Mouse (Mus musculus): ENCODE data around the gene Hoxd3. TPM values are rescaled to one million over a fixed set of nuclear protein-coding genes. Genes with fewer than 3 reads are reported as not detected.
A peak's percentile ranks its signal among the peaks of the same experiment; 100 is the strongest.

The Hoxd3 gene
- total RNA-seq, 2 experiments from 2014 or later, result not detected

Small RNA genes within 50 kb of the gene (microRNA-seq; reads per million reads assigned to microRNA genes)
- gene Gm44463 (not detected), gene Mir10b (52.3 reads per million, percentile 51 among the genes with 10 or more reads in this experiment)

Other genes with a start within 250 kb of the Hoxd3 start
- 10 to 100 TPM; 65.3 to 68.8 TPM for gene Lnpk, start 132.5 kb upstream of the Hoxd3 start, total RNA-seq (2021)
- gene Evx2, start 52.4 kb upstream of the Hoxd3 start, total RNA-seq (2021), result not detected
- gene Hoxd13, start 43.6 kb upstream of the Hoxd3 start, total RNA-seq (2021), result not detected
- gene Hoxd12, start 36.9 kb upstream of the Hoxd3 start, total RNA-seq (2021), result not detected
- gene Hoxd11, start 32.4 kb upstream of the Hoxd3 start, total RNA-seq (2021), result not detected
- not detected for gene Hoxd10, start 20.0 kb upstream of the Hoxd3 start, total RNA-seq (2021)
- not detected for gene Hoxd9, start 14.2 kb upstream of the Hoxd3 start, total RNA-seq (2021)
- gene Hoxd8, start 7.3 kb upstream of the Hoxd3 start, total RNA-seq (2021), result not detected
- gene Hoxd4, start within 50 bp of the Hoxd3 start, total RNA-seq (2021), result not detected
- gene Gm28230, start 14.8 kb downstream of the Hoxd3 start, total RNA-seq (2021), result not detected
- gene Hoxd1, start 51.1 kb downstream of the Hoxd3 start, total RNA-seq (2021), result under 1 TPM in 1 of 2 experiments, not detected in 1; 0.24 TPM
- 10 to 100 TPM; 60.3 to 61.6 TPM for gene Mtx2, start 113.9 kb downstream of the Hoxd3 start, total RNA-seq (2021)

Measured in left cerebral cortex, postnatal 10 days (tissue).